Mouse (Mus musculus) bone marrow, adult 2 months (tissue): ENCODE results near the gene Cnksr2. TPM values are rescaled to one million over a fixed set of nuclear protein-coding genes. Genes with fewer than 3 reads are reported as not detected.

ENCODE experiments used
- H3K27ac ChIP-seq: fragments of 200-500 bp; 2 replicates; pipeline ENCODE4 v1.5.1; 2012; ENCODE audit warnings: low read depth, mild to moderate bottlenecking, control low read depth, inconsistent platforms, low read length; ENCODE audit not compliant: control insufficient read depth, poor library complexity, insufficient read depth
- H3K4me1 ChIP-seq: fragments of 200-500 bp; 2 replicates; pipeline ENCODE4 v1.6.1; 2011; ENCODE audit warnings: low read length; ENCODE audit not compliant: control insufficient read depth, insufficient read depth
- H3K4me3 ChIP-seq: fragments of 200-500 bp; replicated peaks from 2 replicates; pipeline ENCODE3; 2011; ENCODE audit warnings: mild to moderate bottlenecking, low read depth, low read length, control low read depth; ENCODE audit not compliant: control insufficient read depth
- CTCF ChIP-seq: fragments of 200-500 bp; IDR thresholded peaks from 2 replicates; pipeline ENCODE4 v1.5.1; 2011; ENCODE audit warnings: low read length, control low read depth; ENCODE audit not compliant: control insufficient read depth, insufficient read depth
- POLR2A ChIP-seq: fragments of 200-500 bp; IDR thresholded peaks from 2 replicates; pipeline ENCODE4 v1.6.1; 2011; ENCODE audit warnings: low read depth, mild to moderate bottlenecking, control low read depth, low read length, borderline replicate concordance; ENCODE audit not compliant: control insufficient read depth
- WGBS: fragments of 180-500 bp; shearing (Covaris S2); methylation state at CpG from one replicate; pipeline ENCODE4 v1.1.7; 2018; 5-methylcytosine and 5-hydroxymethylcytosine counted together
- polyA plus RNA-seq: library from polyadenylated mRNA; stranded (reverse); fragments of >200 nt; gene quantifications from 2 replicates; pipeline ENCODE4 v1.2.4, GENCODE M21; 2011; ENCODE audit warnings: low replicate concordance; ENCODE audit not compliant: missing spikeins, insufficient read depth, insufficient read length

The Cnksr2 gene
- polyA plus RNA-seq, 1 experiment, result not detected

DNA sequence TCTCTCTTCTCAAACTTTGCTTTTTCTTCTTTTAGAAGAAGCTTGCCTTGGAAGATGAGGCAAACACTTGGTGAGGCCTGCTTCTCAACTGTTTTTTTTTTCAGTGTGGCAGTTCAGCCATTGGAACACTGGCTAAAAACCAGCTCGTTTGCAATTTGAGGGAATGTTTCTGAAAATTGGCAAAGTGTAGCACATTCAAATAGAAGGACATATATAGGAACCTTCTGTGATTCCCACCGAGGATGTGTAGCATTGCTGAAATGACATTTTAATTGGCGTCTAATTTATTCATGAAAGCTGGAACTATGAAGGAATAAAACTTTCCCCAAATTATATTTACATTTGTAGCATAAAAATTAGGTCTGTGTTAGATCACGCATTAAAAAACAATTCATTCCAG lies 213.1 kb downstream of the Cnksr2 start:
- TF ChIP-seq CTCF (no peak), POLR2A (no peak)
- no peaks in the 10 kb centered on the region for H3K4me1 ChIP-seq
- no peak overlapping the region for H3K4me3 ChIP-seq
- no peak overlapping the region for H3K27ac ChIP-seq
- 81% methylated on average over 4 of the region's 4 CpGs for WGBS

DNA sequence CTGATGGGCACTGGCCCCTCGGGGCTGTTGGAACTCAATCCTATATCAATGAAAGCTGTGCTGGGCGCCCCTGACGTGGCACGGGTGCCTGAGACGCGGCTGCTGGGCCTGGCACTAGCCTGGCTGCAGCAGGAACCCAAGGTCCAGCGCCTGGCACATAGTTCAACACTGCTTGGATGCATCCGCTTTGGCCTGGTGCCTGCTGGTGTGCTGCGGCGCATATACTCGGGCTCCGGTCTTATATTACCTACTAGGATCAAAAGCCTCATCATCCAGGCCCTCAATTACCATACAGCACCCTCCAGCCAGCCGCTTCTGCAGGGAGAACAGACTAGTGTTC lies 224.2 kb downstream of the Cnksr2 start:
- TF ChIP-seq POLR2A (no peak), CTCF (no peak)
- Histone ChIP-seq H3K4me1 (no peaks in the 10 kb centered on the region), H3K27ac (no peak overlapping the region), H3K4me3 (no peak overlapping the region)
- WGBS, result 84% methylated on average over 13 of the region's 13 CpGs

DNA sequence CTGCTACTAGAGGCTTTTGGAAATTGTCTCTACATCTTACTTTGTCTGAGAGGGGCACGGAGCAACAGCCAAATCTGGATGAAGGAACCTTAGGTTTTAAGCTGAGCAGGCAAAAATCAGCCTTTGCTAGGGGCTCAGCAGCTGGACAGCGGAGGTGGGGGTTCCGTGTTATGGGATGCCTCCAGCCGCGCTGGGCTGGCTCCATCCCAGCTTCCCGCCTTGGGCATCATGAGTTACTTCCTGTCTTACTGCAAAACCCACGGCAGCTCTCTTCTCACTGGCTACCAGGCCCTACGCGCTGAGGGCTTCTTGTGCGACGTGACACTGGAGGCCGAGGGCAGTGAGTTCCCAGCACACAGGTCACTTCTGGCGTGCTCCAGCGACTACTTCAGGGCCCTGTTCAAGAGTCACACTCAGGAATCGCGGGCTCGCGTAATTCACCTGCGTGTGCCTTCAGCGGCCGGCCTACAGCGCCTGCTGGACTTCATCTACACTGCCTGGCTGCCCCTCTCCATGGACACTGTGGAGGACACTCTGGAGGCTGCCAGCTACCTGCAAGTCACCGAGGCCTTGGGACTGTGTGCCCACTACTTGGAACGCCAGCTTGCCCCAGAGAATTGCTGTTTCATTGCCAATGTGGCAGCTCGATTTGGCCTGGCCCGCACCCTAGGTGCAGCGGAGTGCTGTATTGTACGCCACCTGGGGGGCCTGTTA lies 224.7 kb downstream of the Cnksr2 start, which contains the start of gene Klhl34:
Klhl34 (plus strand) TSS at position 229 of the 714 bp plus-strand sequence.
- 58% methylated on average over 26 of the region's 28 CpGs for WGBS
- H3K4me1 ChIP-seq, result no peaks in the 10 kb centered on the region
- H3K27ac ChIP-seq, result no peak within 1 kb of the TSS
- H3K4me3 ChIP-seq, result no peak within 1 kb of the TSS
- no peak for TF ChIP-seq POLR2A
- no peak for TF ChIP-seq CTCF

DNA sequence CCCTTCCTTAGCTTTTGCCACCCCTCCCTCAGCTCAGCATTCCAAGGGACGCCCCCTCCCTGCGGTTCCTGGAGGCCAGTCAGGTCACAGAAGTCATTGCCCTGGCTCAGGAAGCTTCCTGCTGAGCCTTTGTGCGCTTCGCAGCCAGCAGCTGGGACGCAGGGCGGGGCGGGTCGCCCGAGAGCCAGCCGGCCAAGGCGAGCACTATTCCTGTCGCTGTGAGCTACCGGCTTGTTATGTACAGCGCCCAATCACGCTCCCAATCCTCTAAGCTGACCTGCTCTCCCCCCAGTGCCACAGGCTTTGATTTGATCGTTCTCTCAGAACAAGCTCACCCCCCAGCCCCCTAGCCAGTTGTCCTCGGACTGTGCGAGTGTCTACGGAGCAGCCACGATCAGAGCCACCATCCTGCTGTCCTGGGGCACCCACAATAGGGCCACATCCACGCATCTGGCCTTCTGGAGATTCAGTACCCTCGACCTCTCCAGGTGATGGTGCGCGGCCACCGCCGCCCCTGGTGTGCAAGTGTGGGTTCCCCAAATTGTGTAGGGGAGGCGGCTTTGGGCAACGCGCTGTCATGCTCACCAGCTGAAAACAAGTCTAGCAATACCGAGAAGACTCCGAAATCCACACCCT lies 225.4 kb downstream of the Cnksr2 start:
- Histone ChIP-seq H3K4me3 (no peak overlapping the region), H3K27ac (no peak overlapping the region), H3K4me1 (no peaks in the 10 kb centered on the region)
- 12% methylated on average over 31 of the region's 31 CpGs for WGBS
- TF ChIP-seq POLR2A (no peak), CTCF (no peak)

DNA sequence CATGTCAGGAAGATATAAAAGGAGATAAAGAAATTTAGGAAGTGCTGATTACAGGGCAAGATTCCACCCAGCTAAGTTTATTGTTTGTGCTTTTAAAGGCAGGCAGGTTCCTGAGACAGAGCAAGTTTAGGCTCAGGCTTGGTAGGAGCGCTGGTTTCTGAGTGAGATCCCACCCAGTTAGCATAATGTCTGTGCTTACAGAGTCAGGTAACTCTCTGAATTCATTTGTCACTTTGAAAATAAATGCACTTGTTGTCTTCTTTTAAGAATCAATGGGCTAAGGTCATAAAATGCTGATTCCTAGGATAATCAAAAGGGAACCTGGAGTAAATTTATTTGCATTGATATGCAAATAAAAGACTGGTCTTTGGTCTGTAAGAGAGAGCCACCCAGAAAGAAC lies 233.4 kb downstream of the Cnksr2 start:
- H3K4me1 ChIP-seq, result no peaks in the 10 kb centered on the region
- TF ChIP-seq POLR2A, result no peak
- TF ChIP-seq CTCF, result no peak
- H3K4me3 ChIP-seq, result no peak overlapping the region
- no peak overlapping the region for H3K27ac ChIP-seq
- 67% methylated on average over 1 of the region's 1 CpGs for WGBS

DNA sequence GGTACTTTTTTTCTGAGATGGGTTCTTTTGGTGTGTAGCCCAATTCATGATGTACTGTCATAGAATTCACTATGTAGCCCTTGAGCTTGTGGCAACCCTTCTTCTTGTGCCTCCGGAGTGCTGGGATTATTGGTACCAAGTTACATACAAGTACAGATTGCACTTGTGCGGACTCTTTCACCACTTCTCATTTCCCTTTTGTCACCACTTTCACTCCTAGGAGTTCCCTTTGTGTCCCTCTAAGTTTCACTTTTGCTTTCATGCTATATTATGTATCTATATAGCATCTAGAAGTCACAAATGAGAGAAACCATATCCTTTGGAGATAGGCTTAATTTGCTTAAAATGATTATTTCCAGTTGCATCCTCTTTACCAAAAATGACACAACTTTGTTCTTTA lies 241.4 kb downstream of the Cnksr2 start:
- TF ChIP-seq CTCF, result no peak
- TF ChIP-seq POLR2A, result no peak
- WGBS, result 30% methylated on average over 2 of the region's 2 CpGs

More for the DNA sequence above, 241.4 kb downstream of the Cnksr2 start:
- Histone ChIP-seq H3K4me1 (no peaks in the 10 kb centered on the region), H3K27ac (no peak overlapping the region), H3K4me3 (no peak overlapping the region)

Other genes starting within 250 kb of the Cnksr2 start
- not detected in 2 replicates for gene Klhl34, start 224.9 kb downstream of the Cnksr2 start, polyA plus RNA-seq